Mouse (Mus musculus) stomach, postnatal 0 days (tissue): ENCODE data around the gene Noto. TPM values are rescaled to one million over a fixed set of nuclear protein-coding genes. Genes with fewer than 3 reads are reported as not detected.
"Not testable (repeated sequence)": the region's sequence is repeated elsewhere in the genome, so short reads cannot be mapped to it uniquely, and the experiment has no call there.

Source experiments
- ATAC-seq: fragments of 200-750 bp; cut with Nextera tagmentation; 2 replicates; pipeline ENCODE4 v1.8.0; 2017; ENCODE audit not compliant: low FRiP score, low TSS enrichment
- DNase-seq: peaks from one replicate; pipeline ENCODE4 v3.0.0-alpha.2; 2016; ENCODE audit warnings: low spot score
- H3K27ac ChIP-seq: fragments of 300-500 bp; sonication (generic); replicated peaks from 2 replicates; pipeline ENCODE4 v1.5.1; 2014; ENCODE audit warnings: mild to moderate bottlenecking, control low read depth
- H3K27me3 ChIP-seq: fragments of 300-500 bp; sonication (generic); 2 replicates; pipeline ENCODE4 v1.6.1; 2014; ENCODE audit warnings: low read length; ENCODE audit not compliant: control insufficient read depth, insufficient read depth
- H3K36me3 ChIP-seq: fragments of 300-500 bp; sonication (generic); 2 replicates; pipeline ENCODE4 v1.6.1; 2014; ENCODE audit warnings: low read length, mixed read lengths; ENCODE audit not compliant: control insufficient read depth, insufficient read depth
- H3K4me1 ChIP-seq: fragments of 300-500 bp; sonication (generic); replicated peaks from 2 replicates; pipeline ENCODE4 v1.6.1; 2014; ENCODE audit warnings: antibody characterized with exemption; ENCODE audit not compliant: control insufficient read depth, insufficient read depth
- H3K4me2 ChIP-seq: fragments of 300-500 bp; sonication (generic); replicated peaks from 2 replicates; pipeline ENCODE4 v1.6.1; 2014; ENCODE audit warnings: low read depth, mild to moderate bottlenecking, control low read depth, moderate library complexity
- H3K4me3 ChIP-seq: fragments of 300-500 bp; sonication (generic); 2 replicates; pipeline ENCODE4 v1.5.1; 2014; ENCODE audit warnings: low read depth, low read length, control low read depth
- H3K9ac ChIP-seq: fragments of 300-500 bp; sonication (generic); 2 replicates; pipeline ENCODE4 v1.6.1; 2014; ENCODE audit warnings: mild to moderate bottlenecking, low read length, control low read depth, mixed read lengths
- H3K9me3 ChIP-seq: fragments of 300-500 bp; sonication (generic); 2 replicates; pipeline ENCODE4 v1.6.1; 2016; ENCODE audit warnings: low read length; ENCODE audit not compliant: control insufficient read depth
- CTCF ChIP-seq: IDR thresholded peaks from 2 replicates; pipeline ENCODE4 v1.5.1; 2016; ENCODE audit warnings: antibody characterized with exemption, low read depth, mild to moderate bottlenecking, moderate library complexity
- EP300 ChIP-seq: optimal IDR thresholded peaks from 2 replicates; pipeline ENCODE3; 2016; ENCODE audit warnings: antibody characterized with exemption
- WGBS: fragments of 180-500 bp; shearing (Covaris S2); extraction: QIAGEN DNeasy Blood & Tissue Kit; methylation state at CpG from one replicate; pipeline ENCODE4 v1.1.7; 2014; 5-methylcytosine and 5-hydroxymethylcytosine counted together
- polyA plus RNA-seq: library from polyadenylated mRNA; unstranded; fragments of >200 nt; fragmentation: Nextera tagmentation; extraction: Ambion mirVana; gene quantifications from 2 replicates; pipeline ENCODE4 v1.2.1, GENCODE M21; 2015

Gene Noto
- polyA plus RNA-seq, 1 experiment from 2014 or later, result not detected

DNA sequence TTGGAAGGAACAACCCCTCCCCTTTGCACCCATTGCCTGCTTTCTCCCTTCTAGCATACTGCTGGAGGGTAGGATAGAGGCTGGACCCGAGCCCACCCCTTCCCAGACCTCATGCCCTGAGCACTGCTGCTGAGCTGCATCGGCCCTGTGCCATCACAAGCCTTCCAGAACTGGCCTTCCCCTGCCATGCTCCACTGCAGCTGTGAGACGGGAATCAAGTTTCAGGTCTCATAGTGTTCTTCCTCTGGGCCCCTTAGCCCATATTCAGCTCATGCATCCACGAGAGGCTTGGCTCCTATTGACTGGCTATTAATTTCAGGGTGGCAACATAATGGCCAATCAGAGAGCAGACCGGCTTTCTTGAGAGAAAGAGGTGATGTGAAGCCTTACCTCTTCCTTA, 21.6 kb downstream of the Noto start:
- DNase-seq, result no peak
- ATAC-seq, result no peak
- no peak overlapping the region for H3K27ac ChIP-seq
- H3K4me1 ChIP-seq, result no peaks in the 10 kb centered on the region
- H3K4me3 ChIP-seq, result no peak overlapping the region
- peaks cover 5% of the 10 kb centered on the region; the same call in 1 of the 2 replicates for H3K36me3 ChIP-seq
- no peaks in the 10 kb centered on the region for H3K27me3 ChIP-seq
- TF ChIP-seq EP300, result no peak
- no peak for TF ChIP-seq CTCF
- H3K4me2 ChIP-seq, result no peak overlapping the region
- 78% methylated on average over 5 of the region's 5 CpGs for WGBS
- H3K9me3 ChIP-seq, result no peaks in the 10 kb centered on the region
- H3K9ac ChIP-seq, result no peak overlapping the region

- DNase-seq, result no peak
- H3K36me3 ChIP-seq, result peaks cover 5% of the 10 kb centered on the region; the same call in 1 of the 2 replicates
- no peaks in the 10 kb centered on the region for H3K4me1 ChIP-seq
Observed at GRCm38 (mm10) chr6:85447351-85447750, 23.7 kb downstream of the Noto start.

GRCm38 (mm10) chr6:85450140-85450539, 26.5 kb downstream of the Noto start:
- not testable (repeated sequence) for H3K9ac ChIP-seq, H3K9me3 ChIP-seq, ATAC-seq, H3K27ac ChIP-seq, H3K36me3 ChIP-seq, H3K4me1 ChIP-seq, H3K27me3 ChIP-seq, DNase-seq
- Histone ChIP-seq H3K4me2 (peak overlapping the region; percentile 98), H3K4me3 (0 out of 2 replicates have a peak overlapping the region, but pooled peaks have one; percentile 82)
- WGBS, result 47% methylated on average over 1 of the region's 1 CpGs

More at GRCm38 (mm10) chr6:85447351-85447750, 23.7 kb downstream of the Noto start:
- H3K9ac ChIP-seq, result no peak overlapping the region
- H3K27me3 ChIP-seq, result no peaks in the 10 kb centered on the region
- H3K9me3 ChIP-seq, result no peaks in the 10 kb centered on the region
- no peak overlapping the region for H3K4me2 ChIP-seq
- WGBS, result 85% methylated on average over 6 of the region's 6 CpGs
- no peak overlapping the region for H3K27ac ChIP-seq
- ATAC-seq, result no peak
- TF ChIP-seq EP300, result no peak
- no peak for TF ChIP-seq CTCF
- no peak overlapping the region for H3K4me3 ChIP-seq

DNA sequence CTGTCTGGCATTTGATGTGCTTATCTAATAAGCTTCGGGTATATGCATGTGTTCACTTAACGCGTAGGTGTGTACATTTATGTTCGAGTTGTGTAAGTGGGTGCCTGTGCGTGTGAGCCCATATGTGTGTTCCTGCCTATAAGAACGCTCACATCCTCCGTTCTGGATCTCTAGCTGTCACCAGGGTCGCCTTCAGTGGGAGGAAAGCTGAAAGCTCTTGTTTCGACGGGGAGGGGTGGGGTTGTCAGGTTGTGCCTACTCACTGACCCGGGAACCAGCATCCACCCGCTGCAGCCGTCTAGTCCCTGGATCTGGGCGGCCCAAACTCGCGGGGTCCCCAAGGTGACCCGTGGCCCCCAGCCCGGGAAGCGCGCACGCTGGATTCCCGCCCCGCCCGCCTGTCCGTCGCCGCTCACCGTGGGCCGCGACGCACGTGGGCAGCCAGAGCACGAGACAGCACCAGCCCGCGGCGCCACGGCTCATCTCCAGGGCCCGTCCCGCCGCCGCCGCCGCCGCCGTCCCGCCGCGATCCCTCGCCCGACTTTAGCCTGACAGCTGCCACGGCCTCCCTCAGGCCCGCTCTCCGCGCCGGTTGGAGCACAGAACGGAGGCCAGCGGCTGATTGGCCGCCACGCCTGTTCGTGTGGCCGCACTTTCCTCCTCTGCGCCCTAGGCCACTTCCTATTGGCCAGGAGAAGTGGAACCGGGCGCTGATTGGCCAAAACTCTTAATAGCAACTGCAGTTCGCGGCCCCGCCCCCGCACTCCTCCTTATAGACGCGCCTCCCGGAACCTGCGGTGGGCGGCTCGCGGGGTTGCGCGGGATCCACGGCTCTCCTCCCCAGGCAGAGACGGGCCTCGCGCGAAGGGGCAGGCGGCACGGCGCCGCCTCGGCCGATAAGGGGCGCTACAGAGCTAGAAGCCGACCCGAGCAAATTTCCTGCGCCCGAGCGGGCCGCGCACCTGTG, 27.3 kb downstream of the Noto start, which contains the start of gene Cct7:
TSS of gene Cct7 (plus strand) at position 818 of the 967 bp plus-strand sequence.
- Histone ChIP-seq H3K4me3 (peak within 1 kb of the TSS; percentile 82), H3K9me3 (no peaks in the 10 kb centered on the region), H3K4me1 (no peaks in the 10 kb centered on the region), H3K36me3 (0 out of 2 replicates have a peak, but pooled peaks cover under 1% of the 10 kb centered on the region), H3K27ac (peak within 1 kb of the TSS; percentile 98), H3K27me3 (no peaks in the 10 kb centered on the region), H3K4me2 (peak within 1 kb of the TSS; percentile 98), H3K9ac (peak within 1 kb of the TSS; percentile 89)
- DNase-seq (peak; percentile 99), ATAC-seq (peak; percentile 97)
- peak; percentile 77 for TF ChIP-seq CTCF
- no peak for TF ChIP-seq EP300
- 2% methylated on average over 71 of the region's 96 CpGs for WGBS

DNA sequence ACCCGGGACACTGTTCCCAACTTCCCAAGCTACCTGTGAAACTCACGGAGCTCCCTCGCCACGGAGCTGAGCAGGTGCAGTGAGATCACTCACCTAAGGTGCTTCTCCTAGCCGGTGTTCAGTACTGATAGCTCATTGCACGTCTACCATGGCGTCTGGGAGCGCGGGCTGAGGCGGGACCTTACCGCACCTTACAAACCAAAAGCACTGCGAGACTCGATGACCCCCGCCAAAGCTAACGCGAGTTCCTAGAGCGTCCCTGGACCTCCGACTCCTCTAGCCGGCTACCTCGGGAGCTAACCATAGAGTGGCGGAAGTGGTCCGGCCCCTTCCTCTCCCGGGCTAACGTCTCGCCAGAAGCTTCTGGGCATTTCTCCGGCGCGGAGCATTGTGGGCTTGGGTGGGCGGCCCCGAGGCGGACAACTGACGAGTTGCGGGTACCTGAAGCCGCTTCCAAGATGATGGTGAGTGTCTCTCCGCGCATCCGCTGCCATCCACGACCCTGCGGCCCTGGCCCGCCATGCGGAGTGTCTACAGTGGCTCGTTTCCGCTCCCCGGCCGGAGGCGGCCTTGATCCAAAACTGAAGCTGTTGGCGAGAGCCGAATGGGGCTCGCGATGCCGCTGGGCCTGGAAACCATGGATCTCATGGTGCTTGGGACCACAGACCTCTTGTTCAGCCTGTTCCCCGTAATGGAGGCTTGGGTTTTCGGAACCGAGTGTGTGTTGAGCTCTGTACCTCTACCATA, 28.2 kb downstream of the Noto start, which contains the start of gene Pradc1:
TSS of gene Pradc1 (minus strand) at position 307 of the 747 bp plus-strand sequence.
- peak within 1 kb of the TSS; percentile 98 for H3K4me2 ChIP-seq
- H3K27me3 ChIP-seq, result no peaks in the 10 kb centered on the region
- peak within 1 kb of the TSS; percentile 82 for H3K4me3 ChIP-seq
- peak within 1 kb of the TSS; percentile 89 for H3K9ac ChIP-seq
- ATAC-seq (peak; percentile 91), DNase-seq (peak; percentile 99)
- H3K4me1 ChIP-seq, result no peaks in the 10 kb centered on the region
- no peaks in the 10 kb centered on the region for H3K9me3 ChIP-seq
- no peaks in the 10 kb centered on the region for H3K36me3 ChIP-seq
- peak within 1 kb of the TSS; percentile 98 for H3K27ac ChIP-seq
- peak; percentile 97 for TF ChIP-seq EP300
- no peak for TF ChIP-seq CTCF
- WGBS, result under 1% methylated on average over 54 of the region's 54 CpGs
